Mouse (Mus musculus): ENCODE measurements around the gene Clec16a.
A peak's percentile ranks its signal among the peaks of the same experiment; 100 is the strongest.

Clec16a gene

GRCm38 (mm10) chr16:10586546-10586945 is 41.4 kb downstream of the Clec16a start:
- DNase-seq: no peak

GRCm38 (mm10) chr16:10599888-10600740 is 55.0 kb downstream of the Clec16a start:
- no peak for DNase-seq

- DNase-seq: no peak
Measured at GRCm38 (mm10) chr16:10607802-10608201, 62.7 kb downstream of the Clec16a start.

GRCm38 (mm10) chr16:10609921-10610320 is 64.8 kb downstream of the Clec16a start:
- no peak for DNase-seq

GRCm38 (mm10) chr16:10610801-10611200 is 65.7 kb downstream of the Clec16a start:
- no peak for DNase-seq

GRCm38 (mm10) chr16:10611306-10611705 is 66.2 kb downstream of the Clec16a start:
- no peak for DNase-seq

- peak; percentile 25 to 41 for DNase-seq
Measured at GRCm38 (mm10) chr16:10613996-10614395, 68.9 kb downstream of the Clec16a start.

- DNase-seq: no peak
Measured at GRCm38 (mm10) chr16:10620961-10621614, 75.9 kb downstream of the Clec16a start.

- DNase-seq: no peak
Measured at GRCm38 (mm10) chr16:10621710-10622109, 76.6 kb downstream of the Clec16a start.

- DNase-seq: no peak
Measured at GRCm38 (mm10) chr16:10626116-10626515, 81.0 kb downstream of the Clec16a start.

- DNase-seq: no peak
Measured at GRCm38 (mm10) chr16:10627136-10627668, 82.1 kb downstream of the Clec16a start.

GRCm38 (mm10) chr16:10628030-10628555 is 83.0 kb downstream of the Clec16a start:
- no peak for DNase-seq

GRCm38 (mm10) chr16:10628960-10629359 is 83.8 kb downstream of the Clec16a start:
- DNase-seq: no peak

GRCm38 (mm10) chr16:10629361-10629760 is 84.2 kb downstream of the Clec16a start:
- no peak for DNase-seq

GRCm38 (mm10) chr16:10634940-10635339 is 89.8 kb downstream of the Clec16a start:
- no peak for DNase-seq

GRCm38 (mm10) chr16:10637898-10638297 is 92.8 kb downstream of the Clec16a start:
- no peak for DNase-seq

GRCm38 (mm10) chr16:10639111-10639889 is 94.2 kb downstream of the Clec16a start:
- DNase-seq: peak; percentile 61 to 75

- peak; percentile 77 to 95 for DNase-seq
Measured at GRCm38 (mm10) chr16:10640041-10640440, 94.9 kb downstream of the Clec16a start.

- no peak for DNase-seq
Measured at GRCm38 (mm10) chr16:10641146-10641545, 96.0 kb downstream of the Clec16a start.

- no peak for DNase-seq
Measured at GRCm38 (mm10) chr16:10642857-10643633, 97.9 kb downstream of the Clec16a start.

GRCm38 (mm10) chr16:10644238-10644637 is 99.1 kb downstream of the Clec16a start:
- no peak for DNase-seq

GRCm38 (mm10) chr16:10644731-10645130 is 99.6 kb downstream of the Clec16a start:
- DNase-seq: no peak
